Mouse (Mus musculus): Measurements from ENCODE around the gene Tmod3. TPM values are rescaled to one million over a fixed set of nuclear protein-coding genes. Genes with fewer than 3 reads are reported as not detected.
"Not testable (repeated sequence)": the region's sequence is repeated elsewhere in the genome, so short reads cannot be mapped to it uniquely, and the experiment has no call there.

Tmod3 gene
- polyA plus RNA-seq, 1 experiment from 2014 or later, result 83.8 TPM

- Histone ChIP-seq H3K4me3 (no peak overlapping the region), H3K9me3 (peaks cover 5% of the 10 kb centered on the region; the same call in 1 of the 2 replicates), H3K36me3 (no peaks in the 10 kb centered on the region), H3K4me1 (replicated peaks) (0 out of 2 replicates have a peak, but pooled peaks cover 6% of the 10 kb centered on the region), H3K27ac (no peak overlapping the region), H3K27me3 (ENCODE audit: insufficient read depth, poor library complexity, severe bottlenecking) (no peaks in the 10 kb centered on the region)
- DNase-seq (ENCODE audit: low spot score), result no peak
- WGBS, result 85% methylated on average over 12 of the region's 12 CpGs
Measured at GRCm38 (mm10) chr9:75546885-75547553, 12.4 kb downstream of the Tmod3 start.

GRCm38 (mm10) chr9:75545514-75545913 is 13.9 kb downstream of the Tmod3 start:
- no peak for DNase-seq (ENCODE audit: low spot score)
- H3K27me3 ChIP-seq (ENCODE audit: insufficient read depth, poor library complexity, severe bottlenecking), result no peaks in the 10 kb centered on the region
- peaks cover 2% of the 10 kb centered on the region; the same call in 1 of the 2 replicates for H3K9me3 ChIP-seq
- no peaks in the 10 kb centered on the region for H3K36me3 ChIP-seq
- H3K27ac ChIP-seq, result no peak overlapping the region
- H3K4me1 ChIP-seq (replicated peaks), result peaks cover 15% of the 10 kb centered on the region
- H3K4me3 ChIP-seq, result no peak overlapping the region
- 82% methylated on average over 8 of the region's 8 CpGs for WGBS

GRCm38 (mm10) chr9:75541497-75541896 is 18.0 kb downstream of the Tmod3 start:
- no peaks in the 10 kb centered on the region for H3K9me3 ChIP-seq
- WGBS, result 35% methylated on average over 5 of the region's 5 CpGs
- DNase-seq (ENCODE audit: low spot score), result no peak

GRCm38 (mm10) chr9:75536422-75536821 is 23.0 kb downstream of the Tmod3 start:
- no peak for DNase-seq (ENCODE audit: low spot score)
- peaks cover 3% of the 10 kb centered on the region for H3K4me1 ChIP-seq (replicated peaks)

More at GRCm38 (mm10) chr9:75541497-75541896, 18.0 kb downstream of the Tmod3 start:
- H3K4me3 ChIP-seq, result no peak overlapping the region
- no peaks in the 10 kb centered on the region for H3K36me3 ChIP-seq
- peak overlapping the region; percentile 23; the same call in 1 of the 2 replicates for H3K27ac ChIP-seq
- H3K27me3 ChIP-seq (ENCODE audit: insufficient read depth, poor library complexity, severe bottlenecking), result no peaks in the 10 kb centered on the region
- peaks cover 15% of the 10 kb centered on the region for H3K4me1 ChIP-seq (replicated peaks)

GRCm38 (mm10) chr9:75534431-75534962 is 25.0 kb downstream of the Tmod3 start:
- H3K36me3 ChIP-seq, result peaks cover 22% of the 10 kb centered on the region

More at GRCm38 (mm10) chr9:75536422-75536821, 23.0 kb downstream of the Tmod3 start:
- no peaks in the 10 kb centered on the region for H3K9me3 ChIP-seq
- 93% methylated on average over 1 of the region's 1 CpGs for WGBS
- no peaks in the 10 kb centered on the region for H3K27me3 ChIP-seq (ENCODE audit: insufficient read depth, poor library complexity, severe bottlenecking)
- no peak overlapping the region for H3K4me3 ChIP-seq
- H3K36me3 ChIP-seq, result peaks cover 11% of the 10 kb centered on the region; the same call in 1 of the 2 replicates
- no peak overlapping the region for H3K27ac ChIP-seq

GRCm38 (mm10) chr9:75532989-75533388 is 26.5 kb downstream of the Tmod3 start:
- not testable (repeated sequence) for H3K27me3 ChIP-seq (ENCODE audit: insufficient read depth, poor library complexity, severe bottlenecking); H3K9me3 ChIP-seq; DNase-seq (ENCODE audit: low spot score); H3K27ac ChIP-seq; H3K4me1 ChIP-seq (replicated peaks); H3K4me3 ChIP-seq
- WGBS, result 88% methylated on average over 9 of the region's 9 CpGs
- H3K36me3 ChIP-seq, result peaks cover 29% of the 10 kb centered on the region

More at GRCm38 (mm10) chr9:75534431-75534962, 25.0 kb downstream of the Tmod3 start:
- Histone ChIP-seq H3K4me3 (no peak overlapping the region), H3K4me1 (replicated peaks) (no peaks in the 10 kb centered on the region), H3K9me3 (no peaks in the 10 kb centered on the region), H3K27me3 (ENCODE audit: insufficient read depth, poor library complexity, severe bottlenecking) (no peaks in the 10 kb centered on the region), H3K27ac (no peak overlapping the region)
- WGBS, result 88% methylated on average over 8 of the region's 8 CpGs
- DNase-seq (ENCODE audit: low spot score), result no peak

GRCm38 (mm10) chr9:75532461-75532860 is 27.0 kb downstream of the Tmod3 start:
- H3K4me1 ChIP-seq (replicated peaks), result no peaks in the 10 kb centered on the region
- no peak for DNase-seq (ENCODE audit: low spot score)
- whole genome bisulfite sequencing, result 90% methylated on average over 7 of the region's 7 CpGs
- no peaks in the 10 kb centered on the region for H3K27me3 ChIP-seq (ENCODE audit: insufficient read depth, poor library complexity, severe bottlenecking)
- no peaks in the 10 kb centered on the region for H3K9me3 ChIP-seq
- H3K36me3 ChIP-seq, result peaks cover 34% of the 10 kb centered on the region
- no peak overlapping the region for H3K27ac ChIP-seq
- no peak overlapping the region for H3K4me3 ChIP-seq

- 88% methylated on average over 5 of the region's 5 CpGs for WGBS
- no peak for DNase-seq (ENCODE audit: low spot score)
Measured at GRCm38 (mm10) chr9:75529358-75529757, 30.1 kb downstream of the Tmod3 start.

GRCm38 (mm10) chr9:75528096-75528495 is 31.4 kb downstream of the Tmod3 start:
- H3K27me3 ChIP-seq (ENCODE audit: insufficient read depth, poor library complexity, severe bottlenecking), result no peaks in the 10 kb centered on the region
- 97% methylated on average over 9 of the region's 9 CpGs for WGBS
- DNase-seq (ENCODE audit: low spot score), result no peak
- H3K36me3 ChIP-seq, result peaks cover 30% of the 10 kb centered on the region
- no peaks in the 10 kb centered on the region for H3K4me1 ChIP-seq (replicated peaks)
- no peaks in the 10 kb centered on the region for H3K9me3 ChIP-seq
- no peak overlapping the region for H3K4me3 ChIP-seq
- no peak overlapping the region for H3K27ac ChIP-seq

More at GRCm38 (mm10) chr9:75529358-75529757, 30.1 kb downstream of the Tmod3 start:
- Histone ChIP-seq H3K4me1 (replicated peaks) (no peaks in the 10 kb centered on the region), H3K36me3 (peaks cover 32% of the 10 kb centered on the region), H3K4me3 (no peak overlapping the region), H3K27ac (no peak overlapping the region), H3K9me3 (no peaks in the 10 kb centered on the region), H3K27me3 (ENCODE audit: insufficient read depth, poor library complexity, severe bottlenecking) (no peaks in the 10 kb centered on the region)

GRCm38 (mm10) chr9:75527368-75528059 is 31.9 kb downstream of the Tmod3 start:
- no peaks in the 10 kb centered on the region for H3K4me1 ChIP-seq (replicated peaks)
- DNase-seq (ENCODE audit: low spot score), result no peak
- H3K9me3 ChIP-seq, result no peaks in the 10 kb centered on the region
- no peaks in the 10 kb centered on the region for H3K27me3 ChIP-seq (ENCODE audit: insufficient read depth, poor library complexity, severe bottlenecking)
- H3K4me3 ChIP-seq, result no peak overlapping the region
- H3K27ac ChIP-seq, result no peak overlapping the region
- 89% methylated on average over 13 of the region's 13 CpGs for WGBS
- H3K36me3 ChIP-seq, result peaks cover 30% of the 10 kb centered on the region

GRCm38 (mm10) chr9:75523646-75524045 is 35.8 kb downstream of the Tmod3 start:
- Histone ChIP-seq H3K27ac (no peak overlapping the region), H3K9me3 (no peaks in the 10 kb centered on the region), H3K36me3 (peaks cover 19% of the 10 kb centered on the region), H3K4me1 (replicated peaks) (no peaks in the 10 kb centered on the region), H3K4me3 (no peak overlapping the region), H3K27me3 (ENCODE audit: insufficient read depth, poor library complexity, severe bottlenecking) (no peaks in the 10 kb centered on the region)
- WGBS, result 66% methylated on average over 6 of the region's 6 CpGs
- DNase-seq (ENCODE audit: low spot score), result no peak

GRCm38 (mm10) chr9:75522217-75522616 is 37.2 kb downstream of the Tmod3 start:
- 91% methylated on average over 2 of the region's 2 CpGs for WGBS
- no peak overlapping the region for H3K4me3 ChIP-seq
- peaks cover 9% of the 10 kb centered on the region; the same call in 1 of the 2 replicates for H3K4me1 ChIP-seq (replicated peaks)

GRCm38 (mm10) chr9:75521788-75522187 is 37.7 kb downstream of the Tmod3 start:
- Histone ChIP-seq H3K27ac (no peak overlapping the region), H3K4me1 (replicated peaks) (peaks cover 9% of the 10 kb centered on the region; the same call in 1 of the 2 replicates), H3K27me3 (ENCODE audit: insufficient read depth, poor library complexity, severe bottlenecking) (no peaks in the 10 kb centered on the region), H3K9me3 (no peaks in the 10 kb centered on the region), H3K36me3 (peaks cover 11% of the 10 kb centered on the region), H3K4me3 (no peak overlapping the region)
- peak; percentile 34 for DNase-seq (ENCODE audit: low spot score)
- 58% methylated on average over 4 of the region's 4 CpGs for WGBS

More at GRCm38 (mm10) chr9:75522217-75522616, 37.2 kb downstream of the Tmod3 start:
- Histone ChIP-seq H3K9me3 (no peaks in the 10 kb centered on the region), H3K27ac (no peak overlapping the region), H3K27me3 (ENCODE audit: insufficient read depth, poor library complexity, severe bottlenecking) (no peaks in the 10 kb centered on the region), H3K36me3 (peaks cover 11% of the 10 kb centered on the region)
- DNase-seq (ENCODE audit: low spot score), result no peak
